Mouse (Mus musculus) CD4-positive, CD25-positive, alpha-beta regulatory T cell, adult 4 months (primary cell): Measurements from ENCODE around the gene E2f1. TPM values are rescaled to one million over a fixed set of nuclear protein-coding genes. Genes with fewer than 3 reads are reported as not detected.

Source experiments
- ATAC-seq: one replicate; pipeline ENCODE4 v1.8.0; 2017
- polyA plus RNA-seq, 2 experiments: library from polyadenylated mRNA; unstranded; fragments of 100-300 nt; shearing (Covaris generic); gene quantifications; one replicate each; pipeline ENCODE4 v1.2.1; 2017

E2f1 gene
- polyA plus RNA-seq, 2 experiments from 2014 or later = 0.42 to 1.5 TPM

DNA sequence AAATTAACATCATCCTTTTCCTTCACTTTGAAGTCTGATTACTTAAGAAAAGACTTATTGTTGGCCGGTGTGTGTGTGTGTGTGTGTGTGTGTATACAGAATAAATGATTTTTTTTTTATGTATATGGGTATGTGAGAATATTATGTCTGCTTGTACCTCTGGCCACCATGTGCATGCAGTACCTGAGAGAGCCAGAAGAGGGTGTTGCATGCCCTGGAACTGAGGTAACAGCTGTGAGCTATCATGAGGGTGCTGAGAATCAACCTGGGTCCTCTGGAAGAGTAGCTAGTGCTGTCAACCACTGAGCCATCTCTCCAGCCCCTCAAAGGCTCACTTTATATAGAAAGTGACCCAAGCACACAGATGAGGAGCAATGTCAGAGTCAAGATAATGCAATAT is 11.7 kb upstream of the E2f1 start:
- ATAC-seq = no peak

DNA sequence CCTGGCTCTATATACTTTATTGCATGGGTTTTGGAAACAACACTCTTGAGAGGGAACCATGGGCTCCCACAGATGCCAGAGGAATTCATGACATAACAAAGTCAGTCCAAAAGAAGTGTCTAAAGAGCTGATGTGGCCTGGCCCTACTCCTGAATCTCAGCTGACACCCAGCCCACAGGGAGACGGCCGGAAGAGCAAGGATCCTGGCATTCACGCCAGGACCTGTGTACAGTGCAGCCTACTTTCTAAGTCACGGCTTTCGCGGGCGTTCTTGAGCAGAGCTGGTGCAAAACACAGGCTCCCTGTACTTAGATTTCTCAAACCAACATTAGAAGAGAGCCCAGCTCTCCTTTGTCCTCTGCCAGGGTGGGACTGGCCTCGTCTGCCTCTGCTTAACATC is 10.9 kb upstream of the E2f1 start:
- no peak for ATAC-seq

DNA sequence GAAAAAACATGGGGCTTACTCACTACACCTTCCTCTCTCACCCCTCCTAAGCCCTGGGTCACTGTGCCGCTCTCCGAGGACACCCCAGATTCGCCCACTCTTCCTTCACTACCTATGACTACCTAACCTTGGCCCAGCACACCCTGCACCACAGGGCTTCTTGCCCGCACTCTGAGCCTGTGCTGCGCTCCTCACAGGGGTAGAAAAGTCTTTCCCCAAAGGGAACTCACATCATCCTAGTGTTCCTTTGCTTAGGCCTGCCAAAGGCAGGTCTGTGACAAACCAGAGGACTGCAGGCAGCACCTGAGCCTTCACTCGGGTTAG is 8.0 kb upstream of the E2f1 start:
- no peak for ATAC-seq

DNA sequence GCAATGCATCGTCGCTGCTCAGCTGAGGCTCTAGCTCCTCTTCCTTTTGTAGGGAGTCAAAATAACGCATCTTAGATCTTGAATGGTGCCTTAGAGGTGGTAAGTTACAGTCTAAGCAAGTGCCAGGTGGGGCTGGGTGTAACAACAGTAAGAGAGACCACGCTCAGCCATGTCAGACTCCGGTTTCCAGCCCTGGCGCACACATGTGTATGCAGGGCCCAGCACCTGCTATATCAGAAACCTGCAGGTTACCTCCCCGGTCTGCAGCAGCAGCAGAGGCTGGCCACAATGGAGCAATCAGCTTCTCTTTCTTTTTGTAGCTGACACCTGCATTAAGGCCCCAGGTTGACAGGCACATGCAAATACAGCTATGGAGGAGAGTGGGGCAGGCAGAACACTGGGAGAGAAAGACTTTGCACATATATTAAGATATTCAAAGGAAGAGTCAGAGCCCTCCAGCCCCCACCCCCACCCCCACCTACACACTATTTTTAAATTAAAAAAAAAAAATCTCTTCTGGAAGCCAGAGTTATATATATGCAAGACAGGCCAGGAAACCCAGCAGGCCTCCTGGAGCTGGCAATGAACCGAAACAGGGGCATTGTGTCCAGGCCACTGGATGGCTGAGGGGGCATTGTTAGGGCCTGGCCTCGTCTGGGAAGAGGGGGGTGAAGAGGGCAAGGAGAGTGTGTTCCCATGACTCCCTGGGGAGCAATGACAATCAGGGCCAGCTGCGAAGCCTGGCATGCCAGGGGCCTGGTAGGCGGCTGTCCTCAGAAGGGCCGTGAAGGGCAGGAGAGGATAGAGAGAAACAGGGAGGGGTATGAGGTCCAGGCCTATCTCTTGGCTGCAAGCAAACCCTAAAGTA is 7.4 kb upstream of the E2f1 start:
- no peak for ATAC-seq

GRCm38 (mm10) chr2:154574271-154574670 is 4.6 kb upstream of the E2f1 start:
- ATAC-seq = no peak

DNA sequence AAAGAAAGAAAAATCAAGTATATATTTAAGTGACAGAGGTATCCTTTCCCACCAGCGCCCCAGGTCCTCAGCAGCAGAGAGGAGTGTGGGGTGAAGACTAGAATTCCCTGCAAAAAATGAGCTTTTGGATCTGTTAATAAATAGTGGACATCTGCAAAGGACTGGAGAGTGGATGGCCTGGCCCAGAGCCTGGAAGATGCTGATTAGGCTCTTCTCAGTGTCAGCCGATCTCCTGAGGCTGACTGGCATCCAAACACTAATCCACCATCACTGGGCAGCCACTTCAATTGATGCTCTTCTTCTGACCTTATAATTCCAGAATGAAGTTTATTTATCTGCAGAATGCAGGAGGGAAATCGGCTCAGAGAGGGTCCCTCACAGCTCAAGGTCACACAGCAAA is 3.3 kb upstream of the E2f1 start:
- no peak for ATAC-seq

GRCm38 (mm10) chr2:154571976-154572375 is 2.3 kb upstream of the E2f1 start:
- no peak for ATAC-seq

DNA sequence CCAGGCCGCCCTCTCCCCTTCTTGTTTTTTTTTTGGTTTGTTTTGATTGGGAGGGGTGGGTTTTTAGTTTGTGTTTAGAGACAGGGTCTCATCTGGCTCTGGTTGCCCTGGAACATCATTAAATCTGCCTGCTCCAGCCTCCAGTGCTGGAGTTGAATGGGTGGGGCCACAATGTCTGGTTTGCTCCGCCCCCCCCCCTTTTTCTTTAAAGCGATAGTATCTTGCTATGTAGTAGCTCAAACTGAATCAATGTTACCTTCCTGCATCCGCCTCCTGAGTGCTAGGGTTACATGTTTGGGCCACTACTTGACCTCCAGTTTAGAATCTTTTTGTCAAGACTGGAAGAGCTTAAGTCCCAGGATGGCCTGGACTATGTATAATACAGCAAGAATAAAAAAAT is 1.6 kb upstream of the E2f1 start:
- ATAC-seq = no peak

GRCm38 (mm10) chr2:154570666-154571065 is 974 bp upstream of the E2f1 start:
- ATAC-seq = no peak

GRCm38 (mm10) chr2:154569071-154569748 is 482 bp downstream of the E2f1 start:
- peak; percentile 37 for ATAC-seq

DNA sequence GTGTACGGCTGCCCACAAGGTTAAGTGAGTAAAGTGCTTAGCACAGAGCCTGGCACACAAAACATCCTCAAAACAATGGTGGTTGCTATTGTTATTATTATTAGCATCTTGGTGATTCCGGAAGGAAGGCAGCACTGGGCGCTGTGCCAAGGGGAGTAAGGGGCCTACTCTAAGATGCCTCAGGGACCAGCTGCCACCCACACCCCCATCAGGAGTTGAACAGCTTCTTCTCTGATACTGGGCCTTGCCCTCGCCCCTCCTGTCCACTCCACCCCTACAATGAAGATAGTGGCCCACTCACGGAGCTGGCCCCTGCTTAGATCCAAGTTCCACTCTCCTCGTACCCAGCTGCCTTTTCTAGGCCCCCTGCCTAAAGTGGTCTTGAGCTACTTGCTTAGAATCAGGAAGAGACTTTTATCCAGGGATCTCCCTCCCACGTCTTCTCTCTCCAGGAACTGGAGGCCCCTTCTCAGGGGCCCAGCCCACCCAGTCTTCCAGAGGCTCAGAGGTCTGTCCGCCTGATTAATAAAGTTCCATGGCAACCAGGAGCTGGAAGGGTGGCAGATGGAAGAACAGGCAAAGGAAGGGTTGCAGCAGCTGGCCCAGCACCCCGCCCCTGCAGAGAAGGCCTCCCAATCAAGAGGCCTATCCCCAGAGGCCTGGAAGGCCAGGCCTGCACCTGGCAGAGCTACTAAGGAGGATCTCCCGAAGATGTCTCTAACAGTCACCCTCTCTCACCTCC is 1.2 kb downstream of the E2f1 start:
- ATAC-seq = no peak

GRCm38 (mm10) chr2:154567766-154568165 is 1.9 kb downstream of the E2f1 start:
- no peak for ATAC-seq

DNA sequence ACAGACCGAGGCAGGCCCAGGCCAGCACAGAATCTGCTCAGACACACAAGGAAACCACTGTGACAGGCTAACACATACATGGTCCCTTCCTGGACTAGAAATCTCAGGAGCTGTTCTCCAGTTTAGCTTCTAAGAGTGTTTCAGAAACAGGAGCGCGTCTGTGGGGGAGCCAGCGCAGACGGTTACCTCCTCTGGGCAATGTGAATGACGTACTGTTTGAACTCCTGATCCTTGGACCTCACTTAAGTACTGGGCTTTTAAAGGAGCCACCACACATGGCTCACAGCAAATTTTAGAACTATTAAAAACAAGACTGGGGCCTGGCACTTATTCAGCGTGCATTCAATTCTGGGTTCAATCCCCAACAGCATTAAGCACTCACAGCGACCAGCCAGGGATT is 3.1 kb downstream of the E2f1 start:
- ATAC-seq = no peak

- no peak for ATAC-seq
Observed at GRCm38 (mm10) chr2:154565562-154565961, 4.1 kb downstream of the E2f1 start.

- ATAC-seq = no peak
Observed at GRCm38 (mm10) chr2:154563612-154564170, 6.0 kb downstream of the E2f1 start.

DNA sequence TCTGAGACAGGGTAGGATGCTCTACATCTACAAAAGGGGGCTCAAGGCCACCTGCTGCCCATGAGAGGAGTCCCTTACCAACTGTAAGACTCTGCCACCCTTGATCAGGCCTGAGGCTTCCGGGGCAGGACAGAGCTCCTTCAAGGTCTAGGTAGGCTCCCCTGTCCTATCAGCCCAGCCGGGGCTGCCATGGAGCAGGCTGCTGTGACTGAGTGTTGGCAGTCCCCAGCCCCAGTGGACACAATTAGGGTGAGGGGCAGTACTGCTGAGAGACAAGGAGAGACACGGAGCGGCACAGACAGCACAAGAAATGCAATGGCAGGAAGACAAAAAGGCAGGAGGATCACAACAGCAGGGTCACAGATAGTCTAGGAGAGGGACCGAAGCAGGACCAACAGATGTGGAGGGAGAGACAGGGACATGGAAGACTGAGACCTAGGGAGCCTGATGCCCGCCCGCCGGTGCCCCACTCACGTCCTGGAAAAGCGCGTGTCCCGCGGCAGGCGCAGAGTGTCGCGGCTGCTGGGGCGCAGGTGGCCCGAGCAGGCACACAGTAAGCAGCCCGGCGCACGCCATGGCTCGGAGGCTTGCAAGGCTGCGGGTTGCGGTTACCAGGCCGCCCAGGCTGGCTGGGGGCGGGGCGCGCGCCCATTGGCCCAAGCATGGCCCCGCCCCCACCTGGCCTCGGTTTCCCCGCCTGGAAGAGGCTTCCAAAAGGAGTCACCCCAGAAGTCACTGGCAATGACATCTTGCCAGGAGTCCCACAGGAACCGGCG is 11.2 kb downstream of the E2f1 start, which contains the start of gene Necab3:
Gene Necab3 (minus strand): TSS at position 627 of the 776 bp plus-strand sequence.
- peak; percentile 63 for ATAC-seq

- no peak for ATAC-seq
Observed at GRCm38 (mm10) chr2:154557184-154557832, 12.4 kb downstream of the E2f1 start.

GRCm38 (mm10) chr2:154555235-154555634 is 14.5 kb downstream of the E2f1 start:
- ATAC-seq = no peak

DNA sequence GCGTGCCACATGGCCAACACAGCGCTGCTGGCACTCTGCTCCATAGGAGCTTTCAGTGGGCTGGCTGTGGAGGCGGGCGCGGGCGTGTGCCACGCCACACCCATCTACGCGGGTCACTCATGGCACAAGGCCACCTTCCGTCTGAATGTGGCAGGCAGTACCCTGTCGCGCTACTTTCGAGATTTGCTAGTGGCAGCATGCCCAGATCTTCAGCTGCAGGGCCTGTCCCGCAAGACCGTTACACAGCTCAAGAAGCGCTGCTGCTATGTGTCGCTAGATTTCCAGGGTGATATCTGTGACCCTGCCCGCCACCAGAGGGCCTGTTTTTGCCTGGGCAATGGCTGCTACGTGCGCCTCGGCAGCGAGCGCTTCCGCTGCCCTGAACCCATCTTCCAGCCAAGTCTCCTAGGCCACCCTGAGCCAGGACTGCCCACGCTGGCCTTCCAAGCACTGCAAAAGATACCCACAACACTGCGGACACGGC is 17.2 kb downstream of the E2f1 start:
- ATAC-seq = peak; percentile 77

- ATAC-seq = no peak
Observed at GRCm38 (mm10) chr2:154551927-154552326, 17.8 kb downstream of the E2f1 start.

- no peak for ATAC-seq
Observed at GRCm38 (mm10) chr2:154551476-154551875, 18.2 kb downstream of the E2f1 start, which contains the start of gene Actl10. Gene Actl10 (plus strand): TSS chr2:154551776.

GRCm38 (mm10) chr2:154550937-154551336 is 18.8 kb downstream of the E2f1 start:
- no peak for ATAC-seq
